Mouse (Mus musculus) heart, embryonic 14.5 days (tissue): ENCODE data around the gene Pla2g5. TPM values are rescaled to one million over a fixed set of nuclear protein-coding genes. Genes with fewer than 3 reads are reported as not detected.

Experiments used
- ATAC-seq: fragments of 200-750 bp; cut with Nextera tagmentation; 2 replicates; pipeline ENCODE4 v1.8.0; 2017; ENCODE audit warnings: low read depth, moderate TSS enrichment; ENCODE audit not compliant: insufficient number of reproducible peaks, insufficient read depth, low FRiP score
- H3K27ac ChIP-seq, 2 experiments: fragments of 200-500 bp in 1 of 2; fragments of 300-500 bp in 1 of 2; sonication (generic) in 1 of 2; replicated peaks in 1 of 2; 2 replicates each; pipeline ENCODE4 v1.5.1; 2012 to 2014; ENCODE audit warnings: low read depth in 2 of 2, low read length in 2 of 2, control low read depth in 1 of 2, mild to moderate bottlenecking in 1 of 2, mixed read lengths in 1 of 2; ENCODE audit not compliant: control insufficient read depth in 1 of 2, insufficient read depth in 1 of 2
- H3K27me3 ChIP-seq: fragments of 300-500 bp; sonication (generic); 2 replicates; pipeline ENCODE4 v1.6.1; 2014; ENCODE audit warnings: mild to moderate bottlenecking, low read length, control low read depth; ENCODE audit not compliant: control insufficient read depth, insufficient read depth
- H3K36me3 ChIP-seq: fragments of 300-500 bp; sonication (generic); 2 replicates; pipeline ENCODE4 v1.6.1; 2014; ENCODE audit warnings: mild to moderate bottlenecking, control low read depth, low read length, mixed read lengths; ENCODE audit not compliant: control insufficient read depth, insufficient read depth
- H3K4me1 ChIP-seq, 2 experiments: fragments of 200-500 bp in 1 of 2; fragments of 300-500 bp in 1 of 2; sonication (generic) in 1 of 2; 2 replicates each; pipeline ENCODE4 v1.6.1; 2012 to 2014; ENCODE audit warnings: low read length in 2 of 2, control low read depth in 1 of 2, mixed read lengths in 1 of 2; ENCODE audit not compliant: control insufficient read depth in 2 of 2, insufficient read depth in 2 of 2
- H3K4me2 ChIP-seq: fragments of 300-500 bp; sonication (generic); 2 replicates; pipeline ENCODE4 v1.6.1; 2014; ENCODE audit warnings: mild to moderate bottlenecking, low read length
- H3K4me3 ChIP-seq, 2 experiments: fragments of 200-500 bp in 1 of 2; fragments of 300-500 bp in 1 of 2; sonication (generic) in 1 of 2; 2 replicates each; pipeline ENCODE4 v1.5.1; 2012 to 2014; ENCODE audit warnings: low read length in 2 of 2, mild to moderate bottlenecking in 2 of 2, control low read depth in 1 of 2, low read depth in 1 of 2, moderate library complexity in 1 of 2; ENCODE audit not compliant: control insufficient read depth in 1 of 2, insufficient read depth in 1 of 2
- H3K9ac ChIP-seq: fragments of 300-500 bp; sonication (generic); 2 replicates; pipeline ENCODE4 v1.6.1; 2014; ENCODE audit warnings: mild to moderate bottlenecking, low read length
- H3K9me3 ChIP-seq: fragments of 300-500 bp; sonication (generic); 2 replicates; pipeline ENCODE4 v1.6.1; 2016; ENCODE audit warnings: low read length, control low read depth; ENCODE audit not compliant: control insufficient read depth
- WGBS: fragments of 180-500 bp; shearing (Covaris S2); extraction: QIAGEN DNeasy Blood & Tissue Kit; methylation state at CpG from one replicate; pipeline ENCODE4 v1.1.7; 2014; 5-methylcytosine and 5-hydroxymethylcytosine counted together
- polyA plus RNA-seq: library from polyadenylated mRNA; unstranded; fragments of >200 nt; fragmentation: Nextera tagmentation; extraction: Ambion mirVana; gene quantifications from 2 replicates; pipeline ENCODE4 v1.2.1, GENCODE M21; 2014

Pla2g5 gene
- polyA plus RNA-seq, 1 experiment from 2014 or later, result 2.5 TPM

- H3K27me3 ChIP-seq, result 0 out of 2 replicates have a peak, but pooled peaks cover 3% of the 10 kb centered on the region
- no peak overlapping the region for H3K4me2 ChIP-seq
- H3K27ac ChIP-seq, result no peak overlapping the region
- H3K36me3 ChIP-seq, result no peaks in the 10 kb centered on the region
- no peak overlapping the region for H3K4me3 ChIP-seq
- WGBS, result 74% methylated on average over 4 of the region's 4 CpGs
- H3K4me1 ChIP-seq, result peaks cover 0 to 9% of the 10 kb centered on the region in 2 experiments; a peak in 2 of 4 replicates
- no peaks in the 10 kb centered on the region for H3K9me3 ChIP-seq
- ATAC-seq, result no peak
- H3K9ac ChIP-seq, result no peak overlapping the region
Measured at GRCm38 (mm10) chr4:138797217-138797570, 66.1 kb downstream of the Pla2g5 start.

- no peak for ATAC-seq
- 56% methylated on average over 5 of the region's 6 CpGs for WGBS
- no peaks in the 10 kb centered on the region for H3K36me3 ChIP-seq
- H3K4me1 ChIP-seq, result peaks cover 0 to 9% of the 10 kb centered on the region in 2 experiments; a peak in 2 of 4 replicates
- 0 out of 2 replicates have a peak, but pooled peaks cover 2% of the 10 kb centered on the region for H3K27me3 ChIP-seq
- no peak overlapping the region for H3K27ac ChIP-seq
- no peak overlapping the region for H3K9ac ChIP-seq
- H3K9me3 ChIP-seq, result no peaks in the 10 kb centered on the region
- H3K4me3 ChIP-seq, result no peak overlapping the region
- no peak overlapping the region for H3K4me2 ChIP-seq
Measured at GRCm38 (mm10) chr4:138796513-138797216, 66.6 kb downstream of the Pla2g5 start.

DNA sequence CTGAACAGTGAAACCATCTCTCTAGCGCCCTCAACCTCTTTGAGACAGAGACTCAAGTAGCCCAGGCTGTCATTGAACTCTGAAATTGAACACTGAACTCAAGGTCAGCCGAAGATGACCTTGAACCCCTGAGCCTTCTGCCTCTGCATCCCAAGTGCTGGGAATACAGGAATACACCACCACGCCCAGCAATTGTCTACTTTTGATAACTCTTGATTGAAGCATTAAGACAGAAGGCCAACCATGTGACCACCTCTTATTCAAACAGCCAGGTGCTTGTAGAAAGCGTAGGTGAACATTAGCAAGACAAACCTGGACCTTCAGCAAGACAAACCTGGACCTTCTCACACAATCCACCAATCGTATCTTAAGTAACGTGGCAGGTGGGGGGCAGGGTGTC is 68.9 kb downstream of the Pla2g5 start:
- WGBS, result 83% methylated on average over 6 of the region's 6 CpGs
- H3K36me3 ChIP-seq, result no peaks in the 10 kb centered on the region
- H3K4me2 ChIP-seq, result no peak overlapping the region
- peaks cover 11% of the 10 kb centered on the region for H3K27me3 ChIP-seq
- H3K9me3 ChIP-seq, result no peaks in the 10 kb centered on the region
- no peak for ATAC-seq
- H3K27ac ChIP-seq, result no peak overlapping the region
- H3K4me1 ChIP-seq, result no peaks in the 10 kb centered on the region
- no peak overlapping the region for H3K4me3 ChIP-seq
- no peak overlapping the region for H3K9ac ChIP-seq

DNA sequence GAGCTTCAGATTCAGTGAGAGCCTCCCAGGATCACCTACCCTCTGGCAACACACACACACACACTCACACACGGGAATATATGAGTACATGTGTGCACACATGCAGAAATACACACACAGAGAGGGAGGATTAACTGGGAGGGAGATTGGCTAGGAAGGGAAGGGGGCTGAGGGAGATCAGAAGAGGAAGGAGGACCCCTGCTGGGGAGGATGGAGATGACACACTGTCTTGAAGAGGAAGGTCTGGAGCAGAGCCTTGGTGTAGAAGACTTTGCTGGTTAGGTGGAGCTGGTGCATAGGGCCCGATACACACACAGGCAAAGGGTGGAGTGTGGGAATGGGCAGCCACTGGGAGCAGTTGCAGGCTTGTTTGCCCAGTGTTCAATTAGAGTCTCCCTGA is 70.0 kb downstream of the Pla2g5 start:
- peaks cover 11% of the 10 kb centered on the region for H3K27me3 ChIP-seq
- WGBS, result 55% methylated on average over 2 of the region's 2 CpGs

GRCm38 (mm10) chr4:138792599-138792998 is 70.7 kb downstream of the Pla2g5 start:
- Histone ChIP-seq H3K4me3 (no peak overlapping the region), H3K36me3 (no peaks in the 10 kb centered on the region), H3K4me2 (no peak overlapping the region), H3K27me3 (peaks cover 11% of the 10 kb centered on the region), H3K4me1 (no peaks in the 10 kb centered on the region), H3K9me3 (no peaks in the 10 kb centered on the region), H3K27ac (no peak overlapping the region), H3K9ac (no peak overlapping the region)
- WGBS, result 39% methylated on average over 9 of the region's 9 CpGs
- ATAC-seq, result no peak

More for the DNA sequence above, 70.0 kb downstream of the Pla2g5 start:
- ATAC-seq, result no peak
- H3K9ac ChIP-seq, result no peak overlapping the region
- no peaks in the 10 kb centered on the region for H3K36me3 ChIP-seq
- H3K4me1 ChIP-seq, result no peaks in the 10 kb centered on the region
- no peak overlapping the region for H3K4me2 ChIP-seq
- H3K9me3 ChIP-seq, result no peaks in the 10 kb centered on the region
- H3K27ac ChIP-seq, result no peak overlapping the region
- H3K4me3 ChIP-seq, result no peak overlapping the region

GRCm38 (mm10) chr4:138791452-138791851 is 71.8 kb downstream of the Pla2g5 start:
- 50% methylated on average over 6 of the region's 6 CpGs for WGBS
- no peak for ATAC-seq
- Histone ChIP-seq H3K9me3 (no peaks in the 10 kb centered on the region), H3K4me2 (no peak overlapping the region), H3K4me1 (no peaks in the 10 kb centered on the region), H3K27ac (no peak overlapping the region), H3K9ac (no peak overlapping the region), H3K36me3 (no peaks in the 10 kb centered on the region), H3K4me3 (no peak overlapping the region), H3K27me3 (peaks cover 11% of the 10 kb centered on the region)

- Histone ChIP-seq H3K4me3 (no peak overlapping the region), H3K36me3 (no peaks in the 10 kb centered on the region), H3K4me1 (no peaks in the 10 kb centered on the region), H3K27me3 (peaks cover 11% of the 10 kb centered on the region), H3K4me2 (no peak overlapping the region), H3K9ac (no peak overlapping the region), H3K27ac (no peak overlapping the region), H3K9me3 (no peaks in the 10 kb centered on the region)
- 68% methylated on average over 4 of the region's 4 CpGs for WGBS
- no peak for ATAC-seq
Measured at GRCm38 (mm10) chr4:138788381-138788780, 74.9 kb downstream of the Pla2g5 start.

GRCm38 (mm10) chr4:138786141-138786540 is 77.1 kb downstream of the Pla2g5 start:
- WGBS, result 56% methylated on average over 4 of the region's 4 CpGs
- H3K9me3 ChIP-seq, result no peaks in the 10 kb centered on the region
- ATAC-seq, result no peak
- H3K27me3 ChIP-seq, result peaks cover 8% of the 10 kb centered on the region
- H3K9ac ChIP-seq, result no peak overlapping the region
- H3K4me3 ChIP-seq, result no peak overlapping the region
- no peak overlapping the region for H3K4me2 ChIP-seq
- no peaks in the 10 kb centered on the region for H3K36me3 ChIP-seq
- no peaks in the 10 kb centered on the region for H3K4me1 ChIP-seq
- no peak overlapping the region for H3K27ac ChIP-seq
